Mouse (Mus musculus) G1E-ER4 (cell line): Measurements from ENCODE around the gene Btbd9. TPM values are rescaled to one million over a fixed set of nuclear protein-coding genes. Genes with fewer than 3 reads are reported as not detected.

Source experiments
- GATA1 ChIP-seq: IDR thresholded peaks from one replicate; pipeline ENCODE4 v1.8.0; 2012; ENCODE audit warnings: low read length, inconsistent platforms
- polyA plus RNA-seq: library from polyadenylated mRNA; stranded (reverse); fragments of >175 nt; gene quantifications from 2 replicates; pipeline ENCODE4 v1.2.3, GENCODE M21; 2012

The Btbd9 gene
- polyA plus RNA-seq, 1 experiment = 84.3 TPM

GRCm38 (mm10) chr17:30210936-30211335, 365.4 kb downstream of the Btbd9 start:
- TF ChIP-seq GATA1 = no peak

GRCm38 (mm10) chr17:30210262-30210661, 366.0 kb downstream of the Btbd9 start:
- TF ChIP-seq GATA1 = no peak

GRCm38 (mm10) chr17:30205062-30205825, 371.0 kb downstream of the Btbd9 start:
- no peak for TF ChIP-seq GATA1

- TF ChIP-seq GATA1 = no peak
Observed at GRCm38 (mm10) chr17:30200283-30200682, 376.0 kb downstream of the Btbd9 start.

- TF ChIP-seq GATA1 = no peak
Observed at GRCm38 (mm10) chr17:30199374-30200247, 376.7 kb downstream of the Btbd9 start.

GRCm38 (mm10) chr17:30198422-30198821, 377.9 kb downstream of the Btbd9 start:
- TF ChIP-seq GATA1 = no peak

- TF ChIP-seq GATA1 = no peak
Observed at GRCm38 (mm10) chr17:30197280-30198030, 378.8 kb downstream of the Btbd9 start.

GRCm38 (mm10) chr17:30196401-30197279, 379.6 kb downstream of the Btbd9 start:
- TF ChIP-seq GATA1 = no peak

- no peak for TF ChIP-seq GATA1
Observed at GRCm38 (mm10) chr17:30195591-30196183, 380.6 kb downstream of the Btbd9 start.

- no peak for TF ChIP-seq GATA1
Observed at GRCm38 (mm10) chr17:30194629-30195445, 381.5 kb downstream of the Btbd9 start.

GRCm38 (mm10) chr17:30194091-30194490, 382.2 kb downstream of the Btbd9 start:
- TF ChIP-seq GATA1 = no peak

- TF ChIP-seq GATA1 = no peak
Observed at GRCm38 (mm10) chr17:30193615-30194014, 382.7 kb downstream of the Btbd9 start.

GRCm38 (mm10) chr17:30192416-30193005, 383.8 kb downstream of the Btbd9 start:
- TF ChIP-seq GATA1 = no peak
